Mouse (Mus musculus) heart, postnatal 0 days (tissue): ENCODE results near the gene Psmb7. TPM values are rescaled to one million over a fixed set of nuclear protein-coding genes. Genes with fewer than 3 reads are reported as not detected.

ENCODE experiments used
- ATAC-seq: fragments of 200-750 bp; cut with Nextera tagmentation; 2 replicates; pipeline ENCODE4 v1.8.0; 2017; ENCODE audit warnings: low read depth, moderate number of reproducible peaks, moderate library complexity; ENCODE audit not compliant: insufficient read depth
- DNase-seq: peaks from one replicate; pipeline ENCODE4 v3.0.0-alpha.2; 2016; ENCODE audit warnings: low spot score
- H3K27ac ChIP-seq: fragments of 300-500 bp; sonication (generic); 2 replicates; pipeline ENCODE4 v1.5.1; 2014; ENCODE audit warnings: low read depth, mild to moderate bottlenecking
- H3K27me3 ChIP-seq: fragments of 300-500 bp; sonication (generic); 2 replicates; pipeline ENCODE4 v1.6.1; 2014; ENCODE audit warnings: low read length, mixed read lengths; ENCODE audit not compliant: control insufficient read depth, insufficient read depth
- H3K36me3 ChIP-seq: fragments of 300-500 bp; sonication (generic); replicated peaks from 2 replicates; pipeline ENCODE4 v1.6.1; 2014; ENCODE audit warnings: low read length, mixed read lengths; ENCODE audit not compliant: control insufficient read depth, insufficient read depth
- H3K4me1 ChIP-seq: fragments of 300-500 bp; sonication (generic); 2 replicates; pipeline ENCODE4 v1.6.1; 2014; ENCODE audit warnings: antibody characterized with exemption; ENCODE audit not compliant: control insufficient read depth, insufficient read depth
- H3K4me2 ChIP-seq: fragments of 300-500 bp; sonication (generic); 2 replicates; pipeline ENCODE4 v1.6.1; 2014; ENCODE audit warnings: low read depth, mild to moderate bottlenecking, low read length, moderate library complexity
- H3K4me3 ChIP-seq: fragments of 300-500 bp; sonication (generic); 2 replicates; pipeline ENCODE4 v1.5.1; 2014; ENCODE audit warnings: low read depth, low read length
- H3K9ac ChIP-seq: fragments of 300-500 bp; sonication (generic); replicated peaks from 2 replicates; pipeline ENCODE4 v1.6.1; 2014; ENCODE audit warnings: low read depth, low read length, mixed read lengths
- H3K9me3 ChIP-seq: fragments of 300-500 bp; sonication (generic); replicated peaks from 2 replicates; pipeline ENCODE4 v1.6.1; 2016; ENCODE audit warnings: low read length; ENCODE audit not compliant: control insufficient read depth
- CTCF ChIP-seq: IDR thresholded peaks from 2 replicates; pipeline ENCODE4 v1.5.1; 2016; ENCODE audit warnings: antibody characterized with exemption, control low read depth, low read depth
- EP300 ChIP-seq: IDR thresholded peaks from 2 replicates; pipeline ENCODE4 v1.6.1; 2016; ENCODE audit warnings: antibody characterized with exemption, low read depth
- WGBS: fragments of 180-500 bp; shearing (Covaris S2); extraction: QIAGEN DNeasy Blood & Tissue Kit; methylation state at CpG from one replicate; pipeline ENCODE4 v1.1.7; 2014; 5-methylcytosine and 5-hydroxymethylcytosine counted together
- polyA plus RNA-seq: library from polyadenylated mRNA; unstranded; fragments of >200 nt; fragmentation: Nextera tagmentation; extraction: Ambion mirVana; gene quantifications from 2 replicates; pipeline ENCODE4 v1.2.1, GENCODE M21; 2015
- total RNA-seq: library from RNA; depleted of rRNA; stranded (reverse); fragments of >200 nt; gene quantifications from 2 replicates; pipeline ENCODE4 v1.2.3, GENCODE M21; 2014; ENCODE audit warnings: low replicate concordance

Gene Psmb7
- total and polyA plus RNA-seq, 2 experiments from 2014 or later: 220 to 241 TPM

DNA sequence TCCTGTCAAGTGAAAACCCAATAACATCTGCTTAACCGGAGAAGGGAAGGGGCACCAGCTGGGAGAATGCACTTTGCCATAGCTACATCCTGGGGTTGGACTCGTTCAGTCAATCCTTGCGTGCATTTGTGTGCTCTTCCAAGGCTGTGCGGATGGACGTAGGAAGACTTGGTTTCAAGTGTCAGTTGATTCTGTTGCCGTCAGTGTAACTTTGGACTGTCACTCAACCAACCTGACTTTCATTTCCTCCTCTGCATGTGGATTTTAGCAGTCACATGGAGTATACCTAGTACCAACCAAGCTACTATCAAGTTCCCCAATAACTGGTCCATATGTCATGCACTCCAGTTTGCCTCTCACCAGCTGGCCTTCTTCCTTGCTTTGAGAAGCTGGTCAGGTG, 98.9 kb downstream of the Psmb7 start:
- Histone ChIP-seq H3K27me3 (no peaks in the 10 kb centered on the region), H3K36me3 (no peaks in the 10 kb centered on the region), H3K4me1 (peaks cover 45% of the 10 kb centered on the region), H3K4me2 (no peak overlapping the region), H3K9me3 (no peaks in the 10 kb centered on the region), H3K9ac (no peak overlapping the region), H3K4me3 (no peak overlapping the region), H3K27ac (no peak overlapping the region)
- TF ChIP-seq EP300 (no peak), CTCF (no peak)
- 74% methylated on average over 6 of the region's 6 CpGs for WGBS
- ATAC-seq: no peak
- no peak for DNase-seq

DNA sequence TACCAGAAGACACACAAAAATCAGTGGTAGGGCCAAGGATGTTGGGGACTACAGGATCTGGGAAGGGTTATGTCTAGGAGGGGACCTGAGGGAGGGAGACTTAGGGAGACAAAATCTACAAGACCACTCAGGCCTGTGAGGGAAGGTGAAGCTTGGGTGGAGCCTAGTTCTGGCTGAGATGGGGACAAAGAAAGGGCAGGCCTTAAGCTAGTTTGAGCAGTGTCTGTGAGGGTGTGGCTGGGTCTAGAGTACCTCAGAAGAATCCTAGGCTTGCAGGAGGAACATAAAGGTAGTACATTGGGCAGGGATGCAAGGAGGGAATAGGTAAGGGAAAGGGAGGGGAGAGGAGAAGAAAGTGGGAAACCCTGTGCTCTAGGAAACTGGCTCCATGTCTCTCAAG, 99.5 kb downstream of the Psmb7 start:
- Histone ChIP-seq H3K4me2 (no peak overlapping the region), H3K4me3 (no peak overlapping the region), H3K9me3 (no peaks in the 10 kb centered on the region), H3K27ac (no peak overlapping the region), H3K9ac (no peak overlapping the region), H3K4me1 (peaks cover 46% of the 10 kb centered on the region), H3K27me3 (no peaks in the 10 kb centered on the region), H3K36me3 (no peaks in the 10 kb centered on the region)
- DNase-seq (no peak), ATAC-seq (no peak)
- TF ChIP-seq CTCF (no peak), EP300 (no peak)

DNA sequence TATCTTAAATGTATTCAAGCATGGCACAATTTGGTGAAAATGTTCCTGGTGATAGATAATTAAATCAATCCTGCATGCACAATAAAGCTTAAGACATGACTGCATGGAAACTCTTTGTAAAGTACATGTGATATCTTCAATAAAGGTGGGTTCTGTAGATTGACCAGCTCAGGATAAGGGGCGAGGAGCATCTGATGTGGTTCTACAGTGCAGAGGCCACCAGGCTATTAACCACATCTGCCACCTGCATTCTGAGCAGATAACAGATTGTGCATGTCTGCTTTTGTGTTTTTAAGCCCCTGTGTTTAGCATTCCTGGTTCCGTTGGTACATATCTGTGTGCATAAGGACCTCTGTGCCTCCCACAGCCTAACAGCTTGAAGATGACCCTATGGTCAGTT, 100.7 kb downstream of the Psmb7 start:
- H3K4me1 ChIP-seq: peaks cover 46% of the 10 kb centered on the region
- DNase-seq (no peak), ATAC-seq (no peak)
- H3K9me3 ChIP-seq: no peaks in the 10 kb centered on the region
- TF ChIP-seq CTCF: no peak
- TF ChIP-seq EP300: no peak
- H3K9ac ChIP-seq: no peak overlapping the region
- no peaks in the 10 kb centered on the region for H3K27me3 ChIP-seq
- 77% methylated on average over 2 of the region's 2 CpGs for WGBS
- no peak overlapping the region for H3K27ac ChIP-seq
- H3K4me3 ChIP-seq: no peak overlapping the region
- H3K4me2 ChIP-seq: no peak overlapping the region
- no peaks in the 10 kb centered on the region for H3K36me3 ChIP-seq

DNA sequence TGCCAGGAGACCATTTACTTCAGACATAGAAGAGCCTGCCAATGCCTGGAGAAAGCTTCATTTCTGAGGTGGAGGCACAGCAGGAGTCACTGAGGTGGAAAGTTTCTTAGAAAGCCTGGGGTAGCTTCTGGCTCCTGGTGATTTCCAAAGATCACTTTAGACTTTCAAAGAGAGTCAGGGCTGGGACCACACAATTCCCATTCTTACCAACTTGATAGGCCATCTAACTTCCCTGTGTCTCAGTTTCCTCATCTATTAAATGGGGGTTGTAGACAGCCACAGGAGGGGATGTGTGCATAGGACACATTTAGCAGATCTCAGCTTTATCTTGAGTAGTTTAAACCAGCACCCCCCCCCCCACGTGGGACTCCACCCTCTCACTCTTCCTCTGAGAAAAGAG, 101.5 kb downstream of the Psmb7 start:
- Histone ChIP-seq H3K36me3 (no peaks in the 10 kb centered on the region), H3K4me3 (no peak overlapping the region), H3K27ac (no peak overlapping the region), H3K9me3 (no peaks in the 10 kb centered on the region), H3K4me1 (peaks cover 46% of the 10 kb centered on the region), H3K4me2 (no peak overlapping the region), H3K27me3 (no peaks in the 10 kb centered on the region), H3K9ac (no peak overlapping the region)
- DNase-seq (no peak), ATAC-seq (no peak)
- 29% methylated on average over 1 of the region's 1 CpGs for WGBS
- TF ChIP-seq EP300 (no peak), CTCF (no peak)

DNA sequence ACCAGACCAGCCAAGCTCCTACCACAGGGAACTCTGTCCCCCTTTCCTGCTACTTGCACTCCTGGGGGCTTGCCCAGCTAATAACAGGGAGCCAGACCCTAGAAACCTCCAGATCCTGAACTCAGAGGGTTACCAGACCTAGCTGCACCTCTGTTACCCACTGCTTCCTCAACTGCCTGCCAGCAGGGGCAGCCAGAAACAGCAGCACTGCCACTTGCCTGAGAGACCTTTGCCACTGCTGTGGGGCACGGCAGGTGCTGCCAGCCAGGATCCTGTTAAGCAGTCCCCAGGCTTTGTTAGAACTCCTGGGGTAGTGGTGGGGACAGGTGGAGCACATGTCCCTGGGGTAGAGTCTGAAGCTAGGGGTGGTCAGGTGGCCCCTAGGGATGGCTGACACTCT, 102.3 kb downstream of the Psmb7 start:
- no peaks in the 10 kb centered on the region for H3K9me3 ChIP-seq
- no peaks in the 10 kb centered on the region for H3K27me3 ChIP-seq
- no peak for TF ChIP-seq CTCF
- TF ChIP-seq EP300: no peak
- no peak overlapping the region for H3K27ac ChIP-seq
- H3K36me3 ChIP-seq: no peaks in the 10 kb centered on the region
- peaks cover 39% of the 10 kb centered on the region for H3K4me1 ChIP-seq
- H3K9ac ChIP-seq: no peak overlapping the region
- WGBS: 57% methylated on average over 1 of the region's 1 CpGs
- no peak overlapping the region for H3K4me3 ChIP-seq
- no peak overlapping the region for H3K4me2 ChIP-seq
- ATAC-seq (no peak), DNase-seq (no peak)

DNA sequence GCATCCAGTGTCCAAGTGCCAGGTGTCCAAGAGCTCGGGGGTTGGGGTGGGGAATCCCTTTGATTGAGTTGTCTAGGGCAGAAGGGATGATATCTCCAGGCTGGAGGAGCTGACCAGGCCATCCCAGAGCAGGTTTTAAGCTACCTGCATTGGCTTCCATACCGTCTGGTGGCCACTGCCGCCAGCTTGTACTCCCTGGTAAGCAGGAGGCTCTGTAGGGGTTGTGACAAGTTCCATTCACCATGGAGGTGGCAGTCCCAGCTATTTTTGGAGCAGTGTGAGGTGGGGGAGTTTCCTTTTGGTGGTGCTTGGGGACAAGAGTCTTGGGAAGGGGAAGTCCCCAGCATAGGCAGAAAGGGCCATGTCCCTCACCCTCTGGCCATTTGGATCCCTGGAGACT, 102.8 kb downstream of the Psmb7 start:
- H3K4me2 ChIP-seq: no peak overlapping the region
- DNase-seq: no peak
- peaks cover 38% of the 10 kb centered on the region for H3K4me1 ChIP-seq
- 44% methylated on average over 3 of the region's 3 CpGs for WGBS
- no peak overlapping the region for H3K4me3 ChIP-seq
- H3K9ac ChIP-seq: no peak overlapping the region
- no peaks in the 10 kb centered on the region for H3K27me3 ChIP-seq
- no peaks in the 10 kb centered on the region for H3K9me3 ChIP-seq
- ATAC-seq: peak; percentile 40
- TF ChIP-seq EP300: no peak
- no peak for TF ChIP-seq CTCF
- H3K36me3 ChIP-seq: no peaks in the 10 kb centered on the region
- H3K27ac ChIP-seq: 0 out of 2 replicates have a peak overlapping the region, but pooled peaks have one; percentile 20
